Mouse (Mus musculus) erythroblast, embryonic 14.5 days (primary cell): ENCODE measurements at regions not wholly inside any gene's neighbourhood (a gene's known extent, or its start where the extent isn't known, plus 50 kb on each side); places are given as distances from the start of the nearest gene placed in this dataset.

Experiments used
- H3K27me3 ChIP-seq: 2 replicates; pipeline ENCODE4 v1.6.1; 2012; ENCODE audit warnings: inconsistent platforms; ENCODE audit not compliant: control insufficient read depth
- H3K36me3 ChIP-seq: 2 replicates; pipeline ENCODE4 v1.6.1; 2012; ENCODE audit warnings: mild to moderate bottlenecking, inconsistent platforms; ENCODE audit not compliant: control insufficient read depth
- H3K4me1 ChIP-seq: 2 replicates; pipeline ENCODE4 v1.6.1; 2012; ENCODE audit warnings: inconsistent platforms; ENCODE audit not compliant: control insufficient read depth
- H3K4me3 ChIP-seq: replicated peaks from 2 replicates; pipeline ENCODE3; 2012; ENCODE audit warnings: moderate library complexity, mild to moderate bottlenecking, inconsistent platforms
- H3K9me3 ChIP-seq: 2 replicates; pipeline ENCODE4 v1.6.1; 2012; ENCODE audit warnings: low read length, inconsistent platforms, mixed read lengths; ENCODE audit not compliant: control insufficient read depth
- GATA1 ChIP-seq: IDR thresholded peaks from 2 replicates; pipeline ENCODE4 v1.6.1; 2012; ENCODE audit warnings: low read length, inconsistent platforms, mixed read lengths
- TAL1 ChIP-seq: IDR thresholded peaks from 3 replicates; pipeline ENCODE4 v1.6.1; 2012; ENCODE audit warnings: low read length, inconsistent platforms, mixed read lengths

DNA sequence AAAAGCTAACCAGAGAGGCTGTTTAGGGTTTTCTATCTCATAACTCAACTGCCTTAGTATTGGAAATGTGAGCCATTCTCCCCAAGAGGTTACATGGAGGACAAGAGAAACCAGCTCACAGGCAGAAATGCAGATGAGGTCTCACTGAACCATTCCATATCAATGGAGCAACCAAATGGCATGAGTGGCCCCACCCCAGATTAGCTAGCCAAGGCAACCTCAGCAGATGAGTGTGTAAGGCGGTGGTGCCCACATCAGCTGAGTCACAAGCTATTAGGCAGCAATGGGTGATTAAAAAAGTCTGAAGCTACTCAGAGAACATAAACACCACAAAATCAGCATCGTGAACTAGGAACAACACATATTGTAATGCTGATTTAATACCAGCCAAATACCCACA lies 133.2 kb downstream of the Lpin1 start:
- Histone ChIP-seq H3K4me1 (no peaks in the 10 kb centered on the region), H3K36me3 (no peaks in the 10 kb centered on the region), H3K9me3 (no peaks in the 10 kb centered on the region), H3K27me3 (no peaks in the 10 kb centered on the region), H3K4me3 (no peak overlapping the region)
- TF ChIP-seq TAL1 (no peak), GATA1 (no peak)

DNA sequence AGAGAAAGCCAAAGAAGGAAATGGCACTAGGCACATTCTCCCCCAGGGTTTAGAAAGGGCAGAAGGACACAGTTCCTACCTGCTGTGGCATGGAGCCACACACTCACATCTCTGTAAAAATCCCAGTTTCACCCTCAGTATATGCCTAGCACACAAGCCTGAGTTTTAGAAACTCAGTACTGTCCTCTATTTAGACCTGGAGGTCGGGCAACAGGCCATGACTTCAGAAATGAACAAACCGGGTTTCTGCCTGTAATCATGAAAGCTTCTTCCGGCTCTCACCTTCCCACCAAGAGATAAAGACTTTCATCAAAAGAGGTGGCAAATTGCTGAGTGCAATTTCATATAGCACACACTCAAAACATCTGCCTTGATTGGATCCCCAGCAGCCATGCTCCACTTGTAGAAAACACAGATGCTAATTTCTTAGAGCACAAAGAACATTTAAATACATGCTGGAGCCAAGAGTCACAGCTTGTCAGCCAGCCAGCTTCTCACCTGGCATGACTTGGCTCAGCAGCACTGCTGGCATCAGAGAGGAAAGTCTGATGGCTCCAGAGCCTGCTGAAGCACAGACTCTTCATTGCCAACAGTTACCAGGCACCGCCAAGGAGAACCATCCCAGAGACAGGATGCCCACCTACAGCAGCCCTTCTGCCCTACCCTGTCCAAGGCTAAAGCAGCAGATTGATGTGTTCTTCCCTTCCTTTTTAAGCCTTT lies 136.2 kb downstream of the Lpin1 start:
- no peak overlapping the region for H3K4me3 ChIP-seq
- no peaks in the 10 kb centered on the region for H3K36me3 ChIP-seq
- H3K4me1 ChIP-seq, result no peaks in the 10 kb centered on the region
- no peak for TF ChIP-seq GATA1
- no peak for TF ChIP-seq TAL1
- H3K27me3 ChIP-seq, result no peaks in the 10 kb centered on the region
- no peaks in the 10 kb centered on the region for H3K9me3 ChIP-seq

DNA sequence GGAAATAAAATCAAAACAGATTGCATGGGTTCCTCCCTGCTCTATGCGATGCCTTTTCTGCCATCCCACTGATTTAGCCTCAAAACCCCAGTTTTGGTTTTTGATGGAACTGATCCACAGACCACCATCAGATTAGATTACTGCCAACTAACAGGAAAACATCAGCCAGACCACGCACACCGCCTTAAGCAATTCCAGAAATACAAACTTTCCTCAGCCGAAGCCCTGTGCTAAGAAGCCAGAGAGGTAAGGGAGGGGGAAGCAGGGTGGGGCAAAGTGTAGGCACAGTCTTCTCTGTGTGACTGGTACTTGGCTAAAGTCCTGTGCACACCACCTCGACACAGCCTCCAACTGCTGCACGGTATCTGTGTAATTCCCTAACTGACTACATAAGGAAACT lies 153.3 kb downstream of the Lpin1 start:
- H3K36me3 ChIP-seq, result no peaks in the 10 kb centered on the region
- no peak overlapping the region for H3K4me3 ChIP-seq
- H3K9me3 ChIP-seq, result no peaks in the 10 kb centered on the region
- H3K27me3 ChIP-seq, result no peaks in the 10 kb centered on the region
- no peaks in the 10 kb centered on the region for H3K4me1 ChIP-seq
- TF ChIP-seq GATA1 (no peak), TAL1 (no peak)

DNA sequence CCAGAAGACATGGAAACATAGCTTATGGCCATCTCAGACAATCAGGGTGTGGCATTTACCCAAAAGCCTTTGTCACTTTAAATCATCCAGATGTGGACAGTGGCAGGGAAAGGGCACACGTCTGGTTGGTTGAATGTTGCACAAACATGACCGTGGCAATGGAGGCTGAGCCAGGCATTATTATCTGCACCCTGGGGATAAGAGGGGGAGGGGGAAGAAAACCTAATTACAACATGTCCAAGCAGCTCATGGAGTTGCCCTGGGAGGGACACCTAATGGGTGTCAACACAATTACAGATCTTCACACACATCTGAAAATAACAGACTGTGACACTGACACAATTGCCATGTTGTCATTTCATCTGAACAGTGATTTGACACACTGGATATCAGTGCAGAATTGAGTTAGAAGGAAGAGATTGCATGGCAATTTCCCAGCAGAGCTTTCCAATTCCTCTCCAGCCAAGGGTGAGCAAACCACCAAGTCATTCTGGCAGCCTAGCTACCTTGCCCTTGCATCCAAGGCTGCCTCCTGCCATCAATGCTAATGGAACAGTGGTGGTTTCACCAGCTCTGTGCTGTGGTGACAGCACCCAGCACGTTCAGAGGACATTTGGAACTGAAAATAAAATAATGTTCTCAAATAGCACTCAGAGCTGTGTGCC lies 159.9 kb downstream of the Lpin1 start:
- Histone ChIP-seq H3K27me3 (no peaks in the 10 kb centered on the region), H3K36me3 (no peaks in the 10 kb centered on the region), H3K4me1 (no peaks in the 10 kb centered on the region), H3K9me3 (no peaks in the 10 kb centered on the region), H3K4me3 (no peak overlapping the region)
- TF ChIP-seq TAL1, result no peak
- no peak for TF ChIP-seq GATA1

DNA sequence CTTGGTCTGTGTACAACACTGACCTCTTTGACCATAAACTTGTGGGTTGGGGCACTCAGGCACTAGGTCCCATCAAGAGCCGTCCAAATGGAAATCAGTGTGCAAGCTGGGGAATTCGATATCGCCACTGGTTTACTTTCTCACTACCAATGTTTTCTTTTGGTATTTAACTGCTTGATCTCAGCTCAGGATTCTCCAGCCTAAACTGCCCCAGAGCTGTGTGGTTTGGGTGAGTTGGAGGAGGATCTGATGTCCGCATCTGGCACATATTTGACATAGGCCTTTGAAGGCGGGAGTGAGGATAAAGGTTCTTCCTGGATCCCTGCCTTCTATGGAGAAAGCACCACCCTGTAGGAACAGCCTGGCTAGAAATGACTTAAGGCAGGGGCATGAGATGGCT lies 172.0 kb downstream of the Lpin1 start:
- H3K27me3 ChIP-seq, result no peaks in the 10 kb centered on the region
- no peak overlapping the region for H3K4me3 ChIP-seq
- no peak for TF ChIP-seq GATA1
- TF ChIP-seq TAL1, result no peak
- no peaks in the 10 kb centered on the region for H3K4me1 ChIP-seq
- no peaks in the 10 kb centered on the region for H3K36me3 ChIP-seq
- H3K9me3 ChIP-seq, result no peaks in the 10 kb centered on the region

DNA sequence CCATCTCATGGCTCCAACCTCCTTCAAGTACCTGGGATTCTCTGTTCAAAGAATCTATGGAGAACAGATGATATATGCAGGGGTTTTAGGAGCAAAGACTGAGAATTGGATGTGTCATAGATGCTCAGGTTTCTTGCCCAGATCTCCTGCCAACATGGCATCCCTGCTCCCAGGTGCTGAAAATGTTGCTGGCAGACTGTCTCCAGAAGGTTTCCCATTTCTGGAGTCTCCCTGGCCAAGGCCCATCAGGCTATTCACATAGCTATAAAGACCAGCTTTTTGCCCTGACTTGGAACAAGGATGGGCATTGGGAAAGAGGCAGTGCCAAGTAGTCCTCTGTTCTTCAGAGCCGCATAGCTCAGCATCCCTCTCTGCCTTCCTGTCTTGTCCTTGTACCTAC lies 173.8 kb downstream of the Lpin1 start:
- Histone ChIP-seq H3K4me3 (no peak overlapping the region), H3K4me1 (no peaks in the 10 kb centered on the region), H3K27me3 (no peaks in the 10 kb centered on the region), H3K9me3 (no peaks in the 10 kb centered on the region), H3K36me3 (no peaks in the 10 kb centered on the region)
- TF ChIP-seq GATA1 (no peak), TAL1 (no peak)

DNA sequence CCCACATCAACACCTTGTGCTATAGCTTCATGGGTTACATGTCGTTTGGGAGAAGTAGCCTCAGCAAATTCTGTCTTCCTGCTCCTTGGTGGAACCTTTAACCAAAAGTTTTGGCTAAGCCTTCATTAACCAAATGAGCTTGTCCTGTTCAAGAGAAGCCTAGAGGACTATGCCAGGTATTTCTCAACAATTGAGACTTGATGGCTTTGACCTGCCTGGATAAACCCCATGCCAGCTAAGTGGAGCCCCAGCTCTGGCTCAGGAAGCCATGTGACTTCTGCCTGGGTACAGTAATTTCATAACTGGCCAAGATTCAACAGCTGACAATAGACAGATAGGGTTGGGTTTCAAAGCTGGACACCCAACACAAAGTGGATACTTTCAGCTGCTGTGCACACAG lies 174.5 kb downstream of the Lpin1 start:
- TF ChIP-seq GATA1 (no peak), TAL1 (no peak)
- H3K36me3 ChIP-seq, result no peaks in the 10 kb centered on the region

DNA sequence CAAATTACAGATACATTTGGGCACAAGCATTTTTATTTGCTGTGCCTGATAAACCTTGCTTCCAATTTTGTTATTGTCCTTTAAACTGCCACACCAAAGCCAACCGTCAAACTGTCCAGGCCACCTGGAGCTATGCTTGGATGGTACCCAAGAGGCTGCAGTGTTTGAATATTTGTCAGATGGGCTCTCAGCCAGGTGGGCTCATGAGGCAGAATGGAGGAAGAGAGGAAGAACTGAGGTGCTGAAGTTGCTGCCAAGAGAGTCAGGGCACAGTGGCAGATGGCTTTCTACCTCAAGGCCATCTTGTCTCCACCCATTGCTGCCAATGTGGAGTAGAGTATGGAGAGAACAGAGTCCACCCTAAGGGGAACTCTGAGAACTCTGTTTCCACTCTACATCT lies 176.0 kb downstream of the Lpin1 start:
- H3K4me3 ChIP-seq, result no peak overlapping the region
- H3K9me3 ChIP-seq, result no peaks in the 10 kb centered on the region
- H3K27me3 ChIP-seq, result no peaks in the 10 kb centered on the region
- no peaks in the 10 kb centered on the region for H3K4me1 ChIP-seq
- TF ChIP-seq TAL1, result no peak
- no peak for TF ChIP-seq GATA1
- H3K36me3 ChIP-seq, result no peaks in the 10 kb centered on the region

More for the DNA sequence above, 174.5 kb downstream of the Lpin1 start:
- H3K27me3 ChIP-seq, result no peaks in the 10 kb centered on the region
- H3K4me3 ChIP-seq, result no peak overlapping the region
- no peaks in the 10 kb centered on the region for H3K9me3 ChIP-seq
- no peaks in the 10 kb centered on the region for H3K4me1 ChIP-seq

DNA sequence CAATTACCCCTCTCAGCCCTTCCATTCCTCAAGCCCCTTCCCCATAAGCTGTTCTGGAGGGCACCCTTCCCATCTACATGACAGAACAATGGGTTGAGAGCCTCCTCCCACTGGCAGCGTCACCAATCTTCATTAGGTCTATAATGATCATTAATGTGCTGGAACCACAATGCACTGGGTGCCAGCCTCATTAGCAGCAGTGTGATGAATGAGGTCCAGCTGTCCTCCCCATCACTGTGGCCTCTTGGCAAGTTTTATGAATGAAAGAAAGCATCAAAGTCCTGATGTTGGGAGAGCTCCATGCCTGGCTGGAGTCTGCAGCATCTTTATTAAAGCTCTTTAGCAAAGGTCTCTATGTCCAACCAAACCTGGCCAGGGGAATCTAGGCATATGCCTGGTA lies 176.5 kb downstream of the Lpin1 start:
- TF ChIP-seq GATA1 (no peak), TAL1 (no peak)
- no peaks in the 10 kb centered on the region for H3K27me3 ChIP-seq

More for the DNA sequence above, 176.5 kb downstream of the Lpin1 start:
- no peaks in the 10 kb centered on the region for H3K36me3 ChIP-seq
- no peaks in the 10 kb centered on the region for H3K4me1 ChIP-seq
- H3K4me3 ChIP-seq, result no peak overlapping the region
- H3K9me3 ChIP-seq, result no peaks in the 10 kb centered on the region
